Mouse (Mus musculus) lung, embryonic 14.5 days (tissue): ENCODE data around the gene Atp6v1b1. TPM values are rescaled to one million over a fixed set of nuclear protein-coding genes. Genes with fewer than 3 reads are reported as not detected.

Source experiments
- ATAC-seq: fragments of 200-750 bp; cut with Nextera tagmentation; 2 replicates; pipeline ENCODE4 v1.8.0; 2017; ENCODE audit warnings: mild to moderate bottlenecking, moderate TSS enrichment, moderate library complexity; ENCODE audit not compliant: insufficient read depth
- DNase-seq: peaks from one replicate; pipeline ENCODE4 v3.0.0-alpha.2; 2015
- H3K27ac ChIP-seq: fragments of 300-500 bp; sonication (generic); 2 replicates; pipeline ENCODE4 v1.5.1; 2014; ENCODE audit warnings: low read depth, mild to moderate bottlenecking, moderate library complexity
- H3K27me3 ChIP-seq: fragments of 300-500 bp; sonication (generic); 2 replicates; pipeline ENCODE4 v1.6.1; 2014; ENCODE audit warnings: low read length, control low read depth; ENCODE audit not compliant: insufficient read depth
- H3K36me3 ChIP-seq: fragments of 300-500 bp; sonication (generic); 2 replicates; pipeline ENCODE4 v1.6.1; 2014; ENCODE audit warnings: control low read depth; ENCODE audit not compliant: insufficient read depth
- H3K4me1 ChIP-seq: fragments of 300-500 bp; sonication (generic); 2 replicates; pipeline ENCODE4 v1.6.1; 2014; ENCODE audit warnings: antibody characterized with exemption, control low read depth; ENCODE audit not compliant: insufficient read depth
- H3K4me2 ChIP-seq: fragments of 300-500 bp; sonication (generic); 2 replicates; pipeline ENCODE4 v1.6.1; 2014; ENCODE audit warnings: mild to moderate bottlenecking
- H3K4me3 ChIP-seq: fragments of 300-500 bp; sonication (generic); 2 replicates; pipeline ENCODE4 v1.5.1; 2014; ENCODE audit warnings: low read depth, low read length
- H3K9ac ChIP-seq: fragments of 300-500 bp; sonication (generic); 2 replicates; pipeline ENCODE4 v1.6.1; 2014
- H3K9me3 ChIP-seq: fragments of 300-500 bp; sonication (generic); 2 replicates; pipeline ENCODE4 v1.6.1; 2016; ENCODE audit warnings: low read depth, low read length, control low read depth
- CTCF ChIP-seq: IDR thresholded peaks from 2 replicates; pipeline ENCODE4 v1.5.1; 2016; ENCODE audit warnings: antibody characterized with exemption, low read depth
- WGBS: fragments of 180-500 bp; shearing (Covaris S2); extraction: QIAGEN DNeasy Blood & Tissue Kit; methylation state at CpG from one replicate; pipeline ENCODE4 v1.1.7; 2014; 5-methylcytosine and 5-hydroxymethylcytosine counted together
- polyA plus RNA-seq: library from polyadenylated mRNA; unstranded; fragments of >200 nt; fragmentation: Nextera tagmentation; extraction: Ambion mirVana; gene quantifications from 2 replicates; pipeline ENCODE4 v1.2.1, GENCODE M21; 2014

Gene Atp6v1b1
- polyA plus RNA-seq, 1 experiment from 2014 or later = not detected

DNA sequence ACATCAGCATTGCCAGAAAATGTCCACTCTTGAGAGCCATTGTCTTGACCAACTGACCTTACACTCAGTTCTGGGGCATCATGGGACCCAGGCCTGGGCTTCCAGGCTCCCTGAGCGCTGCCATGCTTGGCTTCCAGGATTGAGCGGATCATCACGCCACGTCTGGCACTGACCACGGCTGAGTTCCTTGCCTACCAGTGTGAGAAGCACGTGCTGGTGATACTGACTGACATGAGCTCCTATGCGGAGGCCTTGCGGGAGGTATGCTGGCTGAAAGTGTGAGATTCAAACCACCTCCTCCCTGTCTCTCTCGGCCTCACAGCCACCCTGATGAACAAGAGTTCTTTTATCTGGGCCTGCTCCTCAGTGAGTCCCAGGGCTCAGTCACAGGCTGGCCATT, 13.3 kb downstream of the Atp6v1b1 start:
- Histone ChIP-seq H3K9me3 (no peaks in the 10 kb centered on the region), H3K4me1 (no peaks in the 10 kb centered on the region), H3K4me3 (no peak overlapping the region), H3K9ac (no peak overlapping the region), H3K4me2 (no peak overlapping the region), H3K27me3 (peaks cover 34% of the 10 kb centered on the region), H3K36me3 (no peaks in the 10 kb centered on the region), H3K27ac (no peak overlapping the region)
- no peak for ATAC-seq
- TF ChIP-seq CTCF = no peak
- WGBS = 54% methylated on average over 9 of the region's 9 CpGs
- no peak for DNase-seq

DNA sequence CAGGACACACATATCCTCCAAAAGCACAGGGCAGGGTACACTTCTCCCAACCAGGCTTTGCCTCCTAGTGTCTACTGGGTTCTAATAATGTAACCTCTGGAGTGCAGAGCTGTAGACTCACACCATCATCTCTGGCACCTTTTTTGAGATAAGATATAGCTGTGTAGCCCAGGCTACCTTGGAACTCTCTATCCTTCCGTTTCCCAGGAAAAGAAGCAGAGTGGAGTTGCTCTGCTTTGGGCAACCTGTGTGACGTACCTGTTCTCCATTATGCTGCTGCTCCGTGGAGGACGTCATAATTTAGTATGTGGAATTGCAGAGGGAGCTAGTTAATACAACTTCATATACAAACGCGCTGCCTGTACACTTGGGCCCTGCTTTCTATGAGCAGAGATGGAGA, 19.6 kb downstream of the Atp6v1b1 start, which contains the start of gene Ankrd53:
Gene Ankrd53 (plus strand): TSS at position 301 of the 400 bp plus-strand sequence.
- H3K4me3 ChIP-seq = peak within 1 kb of the TSS; percentile 28
- peak within 1 kb of the TSS; percentile 65 for H3K4me2 ChIP-seq
- no peak within 1 kb of the TSS for H3K27ac ChIP-seq
- ATAC-seq = peak; percentile 7; the same call in 1 of the 2 replicates
- no peaks in the 10 kb centered on the region for H3K9me3 ChIP-seq
- no peaks in the 10 kb centered on the region for H3K36me3 ChIP-seq
- no peak for DNase-seq
- TF ChIP-seq CTCF = no peak
- no peaks in the 10 kb centered on the region; the same call in 1 of the 2 replicates for H3K4me1 ChIP-seq
- H3K27me3 ChIP-seq = peaks cover 57% of the 10 kb centered on the region
- no peak within 1 kb of the TSS; the same call in none of the 2 replicates for H3K9ac ChIP-seq
- WGBS = 22% methylated on average over 6 of the region's 6 CpGs

DNA sequence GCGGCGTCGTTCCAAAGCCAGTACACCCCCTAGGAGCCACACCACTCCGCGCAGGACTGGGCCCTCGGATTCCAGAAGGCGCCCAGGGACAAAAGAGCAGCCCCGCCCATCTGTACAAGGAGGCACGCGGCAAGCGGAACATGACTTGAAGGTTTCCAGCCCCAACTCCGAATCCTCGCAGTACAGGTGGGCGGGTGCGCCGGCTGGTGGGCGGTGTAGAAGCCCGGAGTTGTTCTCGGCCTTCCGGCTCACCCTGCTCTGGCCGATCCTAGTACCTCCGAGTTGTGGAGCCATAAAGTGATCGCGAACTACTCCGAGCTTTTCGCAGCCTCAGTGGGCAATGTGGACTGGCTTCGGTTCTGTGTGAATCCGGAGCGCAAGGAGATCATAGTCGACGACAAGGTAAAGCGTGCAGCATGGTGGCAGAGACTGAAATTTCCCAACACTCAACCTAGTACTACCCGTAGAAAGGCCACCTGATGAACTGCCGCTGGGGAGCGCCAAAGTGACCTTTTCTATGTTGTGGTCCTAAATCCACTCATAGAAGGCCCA, 20.2 kb downstream of the Atp6v1b1 start:
- no peak overlapping the region; the same call in none of the 2 replicates for H3K9ac ChIP-seq
- peak; percentile 31 for TF ChIP-seq CTCF
- ATAC-seq (peak; percentile 75), DNase-seq (peak; percentile 56)
- H3K36me3 ChIP-seq = no peaks in the 10 kb centered on the region
- 2% methylated on average over 35 of the region's 35 CpGs for WGBS
- no peaks in the 10 kb centered on the region for H3K9me3 ChIP-seq
- H3K27me3 ChIP-seq = peaks cover 51% of the 10 kb centered on the region
- H3K27ac ChIP-seq = no peak overlapping the region
- peak overlapping the region; percentile 28 for H3K4me3 ChIP-seq
- H3K4me1 ChIP-seq = no peaks in the 10 kb centered on the region; the same call in 1 of the 2 replicates
- peak overlapping the region; percentile 65 for H3K4me2 ChIP-seq

DNA sequence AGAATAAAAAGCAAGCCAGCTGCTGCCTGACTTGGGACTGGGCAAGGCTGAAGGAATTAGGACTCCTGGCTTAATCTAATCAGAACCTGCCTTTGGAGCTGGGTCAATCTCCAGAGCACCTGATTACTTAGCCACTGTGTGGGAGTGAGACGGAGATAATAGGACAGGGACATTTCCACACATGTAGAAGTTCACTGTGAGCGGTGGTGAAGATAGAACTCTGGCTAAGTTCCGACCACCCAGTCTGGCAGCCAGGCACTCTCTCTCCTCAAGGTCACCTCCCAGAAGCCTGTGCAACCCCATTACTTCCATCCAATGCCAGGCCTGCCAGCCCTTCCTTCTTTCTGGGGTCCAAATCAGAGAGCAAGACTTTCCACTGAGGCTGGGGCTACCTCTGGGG, 24.2 kb downstream of the Atp6v1b1 start:
- Histone ChIP-seq H3K4me3 (no peak overlapping the region), H3K9ac (no peak overlapping the region), H3K36me3 (peaks cover 32% of the 10 kb centered on the region), H3K27me3 (peaks cover 19% of the 10 kb centered on the region), H3K4me2 (no peak overlapping the region), H3K9me3 (no peaks in the 10 kb centered on the region), H3K4me1 (no peaks in the 10 kb centered on the region; the same call in 1 of the 2 replicates), H3K27ac (no peak overlapping the region)
- WGBS = 81% methylated on average over 3 of the region's 3 CpGs
- ATAC-seq = no peak
- no peak for DNase-seq
- no peak for TF ChIP-seq CTCF

- no peak overlapping the region for H3K9ac ChIP-seq
- 0 out of 2 replicates have a peak, but pooled peaks cover 4% of the 10 kb centered on the region for H3K27me3 ChIP-seq
- H3K27ac ChIP-seq = no peak overlapping the region
- TF ChIP-seq CTCF = no peak
- no peak overlapping the region for H3K4me3 ChIP-seq
- DNase-seq (no peak), ATAC-seq (no peak)
- 70% methylated on average over 5 of the region's 5 CpGs for WGBS
- H3K4me1 ChIP-seq = no peaks in the 10 kb centered on the region
- peaks cover 46% of the 10 kb centered on the region for H3K36me3 ChIP-seq
- H3K4me2 ChIP-seq = no peak overlapping the region
- H3K9me3 ChIP-seq = no peaks in the 10 kb centered on the region
Observed at GRCm38 (mm10) chr6:83768485-83768884, 25.7 kb downstream of the Atp6v1b1 start.

DNA sequence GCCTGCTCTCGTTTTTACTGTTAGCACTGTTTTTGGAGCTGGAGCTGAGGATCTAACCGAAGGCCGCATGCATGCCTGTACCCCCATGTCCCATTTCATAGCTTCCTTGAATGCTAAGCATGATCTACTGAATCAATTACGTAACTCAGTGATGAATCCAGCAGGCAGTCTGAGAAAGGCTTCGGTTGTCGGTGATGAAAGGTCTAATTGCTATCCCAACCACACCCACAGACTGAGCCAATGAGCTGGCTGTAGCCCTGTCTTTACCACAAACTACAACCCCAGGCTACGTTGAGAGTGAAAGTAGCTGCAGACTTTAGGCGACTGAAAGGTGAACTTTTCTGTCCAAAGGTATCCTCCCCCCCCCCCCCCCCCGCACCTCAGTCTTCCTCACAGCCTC, 31.3 kb downstream of the Atp6v1b1 start:
- Histone ChIP-seq H3K4me3 (peak overlapping the region; percentile 92; the same call in 1 of the 2 replicates), H3K9ac (peak overlapping the region; percentile 95; the same call in 1 of the 2 replicates), H3K27me3 (no peaks in the 10 kb centered on the region), H3K9me3 (no peaks in the 10 kb centered on the region), H3K4me2 (peak overlapping the region; percentile 89), H3K27ac (no peak overlapping the region), H3K4me1 (peaks cover 7% of the 10 kb centered on the region; the same call in 1 of the 2 replicates), H3K36me3 (peaks cover 40% of the 10 kb centered on the region)
- ATAC-seq = no peak
- DNase-seq = no peak
- WGBS = 51% methylated on average over 8 of the region's 9 CpGs
- no peak for TF ChIP-seq CTCF

DNA sequence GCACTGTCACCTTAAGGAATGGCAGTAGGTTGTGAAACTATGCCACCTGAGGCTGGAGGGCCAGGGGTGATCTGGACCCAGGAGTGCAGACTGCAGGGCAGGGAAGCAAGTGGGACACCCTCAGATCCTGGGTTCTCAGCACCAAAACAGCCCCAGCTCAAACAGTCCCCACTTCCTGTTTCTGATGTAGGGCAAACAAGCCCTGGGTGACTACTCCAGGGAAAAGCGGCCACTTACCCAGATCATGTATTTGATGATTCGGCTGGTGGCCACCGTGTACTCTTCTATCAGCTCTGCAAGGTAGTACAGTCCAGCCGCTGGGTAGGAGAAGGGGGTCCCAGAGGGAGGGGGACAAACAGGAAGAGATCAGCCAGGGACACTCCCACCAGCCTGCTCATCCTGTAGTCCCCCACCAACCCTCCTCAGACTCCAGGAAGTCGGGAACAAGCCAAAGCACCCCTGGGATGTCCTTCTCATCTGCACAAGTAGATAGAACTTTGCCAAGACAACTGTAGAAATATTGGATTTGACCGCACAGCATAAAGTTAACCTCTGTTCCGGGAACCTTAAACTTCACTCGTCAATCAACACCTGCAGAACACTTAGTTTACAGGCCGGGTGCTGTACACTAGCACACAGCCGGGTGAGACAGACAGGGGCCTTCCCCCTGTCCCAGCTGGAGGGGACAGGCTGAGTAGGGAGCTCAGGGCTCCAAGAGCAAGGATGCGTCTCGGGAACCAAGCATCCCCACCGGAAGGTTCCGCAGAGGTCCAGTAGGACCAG, 32.2 kb downstream of the Atp6v1b1 start:
- ATAC-seq (peak; percentile 65), DNase-seq (peak; percentile 49)
- H3K4me1 ChIP-seq = peaks cover 7% of the 10 kb centered on the region; the same call in 1 of the 2 replicates
- no peaks in the 10 kb centered on the region for H3K27me3 ChIP-seq
- H3K36me3 ChIP-seq = peaks cover 33% of the 10 kb centered on the region
- peak overlapping the region; percentile 79 for H3K27ac ChIP-seq
- H3K4me2 ChIP-seq = peak overlapping the region; percentile 89
- no peak for TF ChIP-seq CTCF
- under 1% methylated on average over 14 of the region's 14 CpGs for WGBS
- no peaks in the 10 kb centered on the region for H3K9me3 ChIP-seq
- peak overlapping the region; percentile 92 for H3K4me3 ChIP-seq
- peak overlapping the region; percentile 95 for H3K9ac ChIP-seq
